ENCODE assay signal across 8 mouse cellular contexts in genomic region chr8:3278934-3279720, GRCm38 (mm10). TPM values are rescaled to one million over a fixed set of nuclear protein-coding genes. Genes with fewer than 3 reads are reported as not detected.
A peak's percentile ranks its signal among the peaks of the same experiment; 100 is the strongest.
DNase-seq lines count a peak whose midpoint lies in the region; ATAC-seq lines count a peak whose summit lies in the region.

Gene Insr, minus strand, starts transcription at chr8:3279617.

- ATAC-seq in megakaryocyte, adult 5-6 weeks (ENCODE audit: poor library complexity, severe bottlenecking): peak; percentile 94

- intact Hi-C loops in gastrocnemius, postnatal 14 days (cut with DNase I; ENCODE audit: low total_unique reads): loop anchor here (5.0 kb wide), 1 partner anchor 57 kb away; no protein-coding TSS in a partner anchor

- DNase-seq in adrenal gland, adult 18-20 months (ENCODE audit: low spot score in 2 of 2): peak; percentile 94 to 95
- peak; percentile 96 for DNase-seq in embryo, embryonic 10.5 days (ENCODE audit: low spot score)
- peak; percentile 95 for DNase-seq in gastrocnemius, postnatal 14 days
- DNase-seq in induced T-regulatory cell, adult 2 months (ENCODE audit: low read depth): peak; percentile 90
- DNase-seq in left cerebral cortex, adult 8-10 months (ENCODE audit: low spot score in 2 of 2): peak; percentile 87 to 89
- DNase-seq in right cerebral cortex, adult 18-20 months: peak; percentile 94
- DNase-seq in urinary bladder, adult 2 months (ENCODE audit: low spot score): peak; percentile 91

RNA-seq across cellular contexts. Expression of gene Insr, which starts in this region (rescaled TPM):
- total RNA-seq in adrenal gland, adult 18-20 months (2021): 100 to 1,000 TPM; 121 to 156 TPM
- total RNA-seq in gastrocnemius, postnatal 14 days (2021): 10 to 100 TPM; 40.4 to 41.4 TPM
- total RNA-seq in left cerebral cortex, adult 8-10 months (2022): 10 to 100 TPM; 45.9 to 54.0 (median 51.3) TPM
- 23.7 and 24.8 TPM in 2 replicates for total RNA-seq in megakaryocyte, adult 5-6 weeks (2015)
- 13.5 and 18.1 TPM in 2 replicates for total RNA-seq in megakaryocyte, adult 5-6 weeks (2017)
- polyA plus RNA-seq in urinary bladder, adult 2 months (2012; rRNA removed): 16.8 and 21.8 TPM in 2 replicates

Comparison
In these comparisons a context has a peak if more than half of its experiments do, and no peak if none do; other contexts are left out.
1. Peak in every context shown above with its lines: DNase-seq and ATAC-seq.